Mouse (Mus musculus) heart, embryonic 11.5 days (tissue): Measurements from ENCODE around the gene Ptprr. TPM values are rescaled to one million over a fixed set of nuclear protein-coding genes. Genes with fewer than 3 reads are reported as not detected.

Experiments used
- ATAC-seq: fragments of 200-750 bp; cut with Nextera tagmentation; replicated peaks from 2 replicates; pipeline ENCODE4 v1.8.0; 2017; ENCODE audit warnings: moderate library complexity; ENCODE audit not compliant: insufficient number of reproducible peaks, low FRiP score, low TSS enrichment
- H3K27ac ChIP-seq: fragments of 300-500 bp; sonication (generic); 2 replicates; pipeline ENCODE4 v1.5.1; 2014; ENCODE audit warnings: mild to moderate bottlenecking, low read depth, low read length
- H3K27me3 ChIP-seq: fragments of 300-500 bp; sonication (generic); 2 replicates; pipeline ENCODE4 v1.6.1; 2014; ENCODE audit warnings: mild to moderate bottlenecking, low read length, mixed read lengths; ENCODE audit not compliant: control insufficient read depth, insufficient read depth
- H3K36me3 ChIP-seq: fragments of 300-500 bp; sonication (generic); 2 replicates; pipeline ENCODE4 v1.6.1; 2014; ENCODE audit warnings: mild to moderate bottlenecking, low read length, moderate library complexity, mixed read lengths; ENCODE audit not compliant: control insufficient read depth, insufficient read depth
- H3K4me1 ChIP-seq: fragments of 300-500 bp; sonication (generic); 2 replicates; pipeline ENCODE4 v1.6.1; 2014; ENCODE audit warnings: low read length; ENCODE audit not compliant: control insufficient read depth, insufficient read depth
- H3K4me2 ChIP-seq: fragments of 300-500 bp; sonication (generic); 2 replicates; pipeline ENCODE4 v1.6.1; 2014; ENCODE audit warnings: mild to moderate bottlenecking, moderate library complexity
- H3K4me3 ChIP-seq: fragments of 300-500 bp; sonication (generic); 2 replicates; pipeline ENCODE4 v1.5.1; 2014; ENCODE audit warnings: low read depth, low read length
- H3K9ac ChIP-seq: fragments of 300-500 bp; sonication (generic); 2 replicates; pipeline ENCODE4 v1.6.1; 2014; ENCODE audit warnings: mild to moderate bottlenecking, low read depth, low read length, moderate library complexity
- H3K9me3 ChIP-seq: fragments of 300-500 bp; sonication (generic); replicated peaks from 2 replicates; pipeline ENCODE4 v1.6.1; 2016; ENCODE audit warnings: low read length; ENCODE audit not compliant: control insufficient read depth
- WGBS: fragments of 180-500 bp; shearing (Covaris S2); extraction: QIAGEN DNeasy Blood & Tissue Kit; methylation state at CpG from one replicate; pipeline ENCODE4 v1.1.7; 2014; ENCODE audit not compliant: insufficient replicate concordance; 5-methylcytosine and 5-hydroxymethylcytosine counted together
- polyA plus RNA-seq: library from polyadenylated mRNA; unstranded; fragments of >200 nt; fragmentation: Nextera tagmentation; extraction: Ambion mirVana; gene quantifications from 2 replicates; pipeline ENCODE4 v1.2.1, GENCODE M21; 2014

Ptprr gene
- polyA plus RNA-seq, 1 experiment from 2014 or later = 0.63 TPM

DNA sequence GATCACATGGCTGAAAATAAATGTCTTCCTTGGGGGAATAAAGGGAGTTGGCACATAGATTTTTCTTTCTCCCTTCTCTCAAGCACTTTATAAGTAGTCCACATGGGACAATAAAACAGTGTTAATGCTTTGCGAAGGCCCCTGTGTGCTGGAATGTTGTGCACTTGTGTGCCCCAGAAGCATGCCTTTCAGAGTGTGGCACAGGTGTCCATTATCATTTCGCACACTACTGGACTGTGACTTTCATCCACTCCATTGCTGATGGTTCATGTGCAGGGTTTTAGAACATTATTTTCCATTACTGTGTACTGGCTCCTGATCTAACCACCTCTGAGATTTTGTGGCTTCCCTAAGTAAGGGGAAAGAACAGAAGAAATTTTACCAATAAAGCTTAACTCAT lies 105.8 kb downstream of the Ptprr start:
- H3K9me3 ChIP-seq = no peaks in the 10 kb centered on the region
- H3K9ac ChIP-seq = no peak overlapping the region
- H3K36me3 ChIP-seq = no peaks in the 10 kb centered on the region
- no peak for ATAC-seq
- 82% methylated on average over 2 of the region's 2 CpGs for WGBS
- H3K4me1 ChIP-seq = no peaks in the 10 kb centered on the region
- H3K4me2 ChIP-seq = no peak overlapping the region
- H3K27me3 ChIP-seq = no peaks in the 10 kb centered on the region
- no peak overlapping the region for H3K27ac ChIP-seq
- H3K4me3 ChIP-seq = no peak overlapping the region

DNA sequence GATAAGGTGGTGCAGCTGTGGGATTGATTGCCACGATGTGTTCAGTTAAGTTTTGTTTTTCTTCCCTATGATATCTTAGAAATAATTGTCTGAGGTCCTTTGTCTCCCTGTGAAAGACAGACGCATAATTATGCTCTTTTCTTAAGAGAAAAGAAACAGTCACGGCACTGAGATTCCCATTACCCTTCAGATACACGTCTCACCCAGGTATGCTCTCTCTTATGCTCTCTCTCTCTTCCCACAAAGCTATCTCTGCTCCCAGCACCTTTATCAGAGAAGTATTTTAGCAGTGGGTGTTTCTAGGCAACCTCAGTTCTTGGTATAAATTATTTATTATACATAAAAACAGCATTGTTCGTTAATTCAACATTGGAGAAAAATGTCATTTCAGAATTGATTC lies 107.4 kb downstream of the Ptprr start:
- Histone ChIP-seq H3K9me3 (no peaks in the 10 kb centered on the region), H3K4me3 (no peak overlapping the region), H3K27ac (no peak overlapping the region), H3K27me3 (no peaks in the 10 kb centered on the region), H3K4me1 (no peaks in the 10 kb centered on the region), H3K4me2 (no peak overlapping the region), H3K9ac (no peak overlapping the region), H3K36me3 (no peaks in the 10 kb centered on the region)
- ATAC-seq = no peak
- WGBS = 66% methylated on average over 5 of the region's 5 CpGs

DNA sequence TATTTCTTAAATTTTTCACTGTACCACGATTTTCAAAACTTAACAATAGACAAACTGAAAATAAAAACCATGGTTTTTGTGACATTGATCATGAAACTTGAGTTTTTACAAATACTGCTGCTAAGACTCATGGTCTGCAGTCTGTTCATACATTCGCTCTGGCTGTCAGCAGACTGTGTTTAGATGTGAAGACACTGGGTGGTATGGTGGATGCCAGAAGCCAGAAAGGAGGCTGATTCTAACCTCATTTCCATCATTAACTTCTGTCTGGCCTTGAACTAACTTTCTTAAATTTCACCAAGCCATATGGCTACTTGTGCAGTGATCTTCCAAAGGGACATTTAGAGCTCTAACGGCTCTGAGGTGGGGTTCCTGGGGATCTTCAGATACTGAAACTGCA lies 112.4 kb downstream of the Ptprr start:
- Histone ChIP-seq H3K27me3 (no peaks in the 10 kb centered on the region), H3K4me3 (no peak overlapping the region), H3K9ac (no peak overlapping the region), H3K9me3 (no peaks in the 10 kb centered on the region), H3K4me2 (no peak overlapping the region), H3K27ac (no peak overlapping the region), H3K4me1 (no peaks in the 10 kb centered on the region), H3K36me3 (no peaks in the 10 kb centered on the region)
- no peak for ATAC-seq
- WGBS = 70% methylated on average over 3 of the region's 3 CpGs

DNA sequence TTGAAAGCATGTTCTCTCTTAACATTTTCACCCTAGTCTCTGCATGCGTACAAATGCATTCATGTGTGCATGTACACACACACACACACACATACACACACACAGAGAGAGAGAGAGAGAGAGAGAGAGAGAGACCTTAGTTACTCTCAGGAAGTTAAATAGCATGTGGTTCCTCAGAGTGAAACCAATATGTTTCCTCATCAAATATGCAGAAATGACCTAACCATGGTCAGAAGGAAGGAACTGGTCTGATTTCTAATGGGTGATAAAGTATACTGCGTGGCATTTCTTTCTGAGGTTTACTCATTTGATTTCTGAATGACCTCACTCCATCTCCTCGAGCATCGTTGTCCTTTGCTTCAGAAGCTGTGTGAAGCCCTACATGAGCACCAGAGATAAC lies 113.2 kb downstream of the Ptprr start:
- 65% methylated on average over 4 of the region's 4 CpGs for WGBS
- H3K9ac ChIP-seq = no peak overlapping the region
- no peak for ATAC-seq

DNA sequence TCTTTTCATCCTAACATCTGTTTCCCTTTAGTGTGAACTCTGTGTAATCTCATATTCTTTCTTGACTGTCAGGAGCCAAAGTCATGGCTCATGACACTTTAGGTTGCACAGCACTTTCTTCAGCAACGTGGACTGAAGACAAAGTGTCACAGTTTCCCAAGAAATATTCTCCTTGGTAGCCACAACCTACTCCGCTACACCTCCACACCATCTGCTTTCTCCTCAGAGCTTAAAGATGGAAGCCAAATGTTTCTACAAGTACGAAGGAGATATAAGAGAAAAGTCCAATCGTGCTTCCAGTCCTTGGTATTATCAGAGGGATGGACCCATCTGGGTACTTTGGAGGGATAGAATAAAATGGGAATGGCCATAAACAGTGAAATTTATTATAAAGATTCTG lies 114.2 kb downstream of the Ptprr start:
- no peak overlapping the region for H3K27ac ChIP-seq
- no peak for ATAC-seq
- no peaks in the 10 kb centered on the region for H3K36me3 ChIP-seq
- H3K9me3 ChIP-seq = no peaks in the 10 kb centered on the region
- H3K9ac ChIP-seq = no peak overlapping the region
- 66% methylated on average over 4 of the region's 4 CpGs for WGBS
- H3K27me3 ChIP-seq = no peaks in the 10 kb centered on the region
- H3K4me3 ChIP-seq = no peak overlapping the region
- H3K4me1 ChIP-seq = no peaks in the 10 kb centered on the region
- no peak overlapping the region for H3K4me2 ChIP-seq

More for the DNA sequence above, 113.2 kb downstream of the Ptprr start:
- H3K4me2 ChIP-seq = no peak overlapping the region
- no peaks in the 10 kb centered on the region for H3K27me3 ChIP-seq
- no peaks in the 10 kb centered on the region for H3K36me3 ChIP-seq
- no peak overlapping the region for H3K27ac ChIP-seq
- no peaks in the 10 kb centered on the region for H3K9me3 ChIP-seq
- no peak overlapping the region for H3K4me3 ChIP-seq
- no peaks in the 10 kb centered on the region for H3K4me1 ChIP-seq

DNA sequence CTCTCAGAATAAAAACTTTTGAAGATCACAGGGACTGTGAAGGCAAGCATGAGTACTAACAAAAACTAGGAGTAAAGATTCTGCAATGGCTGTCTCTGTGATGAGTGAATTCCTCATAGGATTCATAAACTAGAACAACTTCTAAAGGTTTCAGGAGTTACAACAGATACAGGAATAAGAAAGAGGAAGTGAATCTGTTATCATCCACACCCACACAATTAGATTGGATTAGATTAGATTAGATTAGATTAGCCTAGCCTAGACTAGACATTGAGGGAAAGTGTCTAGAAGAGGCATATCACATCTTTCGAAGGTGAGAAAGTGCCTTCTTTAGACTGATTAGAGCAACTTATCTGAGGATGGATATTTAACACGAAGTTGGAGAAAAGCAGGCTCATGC lies 117.2 kb downstream of the Ptprr start:
- H3K27ac ChIP-seq = no peak overlapping the region
- no peaks in the 10 kb centered on the region for H3K27me3 ChIP-seq
- no peaks in the 10 kb centered on the region for H3K4me1 ChIP-seq
- H3K4me2 ChIP-seq = no peak overlapping the region
- 59% methylated on average over 2 of the region's 2 CpGs for WGBS
- no peaks in the 10 kb centered on the region for H3K9me3 ChIP-seq
- ATAC-seq = no peak
- H3K36me3 ChIP-seq = no peaks in the 10 kb centered on the region
- H3K9ac ChIP-seq = no peak overlapping the region
- H3K4me3 ChIP-seq = no peak overlapping the region

DNA sequence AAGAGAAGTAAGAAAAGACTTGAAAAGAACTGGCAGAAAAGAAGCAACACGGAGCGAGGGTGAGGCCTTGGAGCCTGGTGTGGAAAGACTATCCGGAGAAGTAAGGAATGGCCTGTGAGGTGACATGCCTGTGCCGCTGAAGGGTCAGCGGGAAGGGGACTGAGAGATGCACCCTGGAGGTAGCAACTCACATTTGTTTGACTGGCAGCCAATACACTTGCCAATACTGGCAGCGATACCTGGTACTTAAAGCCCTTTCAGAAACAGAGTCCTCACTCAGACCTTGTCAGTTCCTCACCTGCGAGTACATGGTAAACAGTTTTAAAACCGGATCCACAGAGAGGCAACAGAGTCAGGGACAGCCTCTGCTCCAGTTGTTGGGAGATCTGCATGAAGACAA lies 122.2 kb downstream of the Ptprr start:
- Histone ChIP-seq H3K4me3 (no peak overlapping the region), H3K36me3 (no peaks in the 10 kb centered on the region), H3K9ac (no peak overlapping the region), H3K9me3 (no peaks in the 10 kb centered on the region), H3K4me2 (no peak overlapping the region), H3K27ac (no peak overlapping the region), H3K4me1 (no peaks in the 10 kb centered on the region), H3K27me3 (no peaks in the 10 kb centered on the region)
- no peak for ATAC-seq
- WGBS = 86% methylated on average over 8 of the region's 8 CpGs

DNA sequence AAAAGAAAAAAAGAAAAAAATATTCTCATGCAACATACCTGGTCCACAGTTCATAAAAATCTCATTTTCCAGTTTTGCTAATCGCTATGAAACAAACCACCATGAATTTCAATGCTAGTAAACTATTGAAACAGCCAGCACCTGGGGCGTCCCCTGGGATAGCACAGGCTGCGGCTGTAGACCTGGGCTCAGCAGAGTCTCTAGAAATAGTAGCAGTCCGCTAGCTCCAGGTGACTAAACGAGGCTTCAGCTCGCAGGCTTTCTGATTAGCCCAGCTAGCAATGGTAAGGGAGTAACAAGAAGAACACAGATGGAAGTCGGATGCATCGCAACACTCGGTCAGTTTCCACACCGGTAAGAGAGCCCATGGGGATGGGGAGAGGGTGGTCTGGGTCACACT lies 125.7 kb downstream of the Ptprr start:
- 80% methylated on average over 10 of the region's 10 CpGs for WGBS
- ATAC-seq = no peak
- H3K9me3 ChIP-seq = no peaks in the 10 kb centered on the region
- H3K27ac ChIP-seq = no peak overlapping the region
- no peak overlapping the region for H3K9ac ChIP-seq
- H3K4me1 ChIP-seq = no peaks in the 10 kb centered on the region
- H3K36me3 ChIP-seq = no peaks in the 10 kb centered on the region
- H3K4me3 ChIP-seq = no peak overlapping the region
- no peaks in the 10 kb centered on the region for H3K27me3 ChIP-seq
- no peak overlapping the region for H3K4me2 ChIP-seq

DNA sequence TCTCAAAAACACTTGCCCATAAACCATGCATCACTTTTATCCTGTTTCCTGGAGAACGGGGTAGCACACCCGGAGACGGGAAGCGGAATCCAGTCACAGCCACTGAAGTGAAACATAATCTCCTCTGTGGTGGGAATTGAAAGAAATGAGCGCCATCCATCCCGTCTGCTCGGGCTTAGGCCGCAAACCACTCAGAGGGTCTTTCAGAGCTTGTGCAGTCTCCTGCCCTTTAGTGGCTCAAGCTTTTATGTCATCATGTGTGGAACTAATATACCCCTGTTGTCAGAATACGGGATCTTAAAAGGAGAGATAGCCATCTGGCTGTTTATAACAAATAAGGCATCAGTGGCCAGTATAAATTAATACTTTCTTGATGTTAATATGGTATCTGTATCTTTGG lies 128.1 kb downstream of the Ptprr start:
- Histone ChIP-seq H3K36me3 (no peaks in the 10 kb centered on the region), H3K27me3 (no peaks in the 10 kb centered on the region), H3K9ac (no peak overlapping the region), H3K27ac (no peak overlapping the region), H3K4me3 (no peak overlapping the region), H3K9me3 (no peaks in the 10 kb centered on the region), H3K4me1 (no peaks in the 10 kb centered on the region), H3K4me2 (no peak overlapping the region)
- no peak for ATAC-seq
- WGBS = 76% methylated on average over 9 of the region's 9 CpGs
